Mouse (Mus musculus): Measurements from ENCODE around the gene Prep.

Gene Prep

GRCm38 (mm10) chr10:45066931-45067308 is at the start of gene Prep:
TSS of gene Prep (plus strand) at chr10:45067203.
- in situ Hi-C loops (cut with MboI; ENCODE audit: low sequenced_read_pairs) = no loop called here

- in situ Hi-C loops (cut with MboI; ENCODE audit: low sequenced_read_pairs) = no loop called here
Observed at GRCm38 (mm10) chr10:45017352-45017751, 49.7 kb upstream of the Prep start.

GRCm38 (mm10) chr10:45017851-45018250 is 49.2 kb upstream of the Prep start:
- in situ Hi-C loops (cut with MboI; ENCODE audit: low sequenced_read_pairs) = no loop called here

GRCm38 (mm10) chr10:45019418-45019817 is 47.6 kb upstream of the Prep start:
- in situ Hi-C loops (cut with MboI; ENCODE audit: low sequenced_read_pairs) = no loop called here

GRCm38 (mm10) chr10:45019849-45020248 is 47.2 kb upstream of the Prep start:
- in situ Hi-C loops (cut with MboI; ENCODE audit: low sequenced_read_pairs) = no loop called here

- in situ Hi-C loops (cut with MboI; ENCODE audit: low sequenced_read_pairs) = no loop called here
Observed at GRCm38 (mm10) chr10:45020291-45020690, 46.7 kb upstream of the Prep start.

GRCm38 (mm10) chr10:45025184-45025583 is 41.8 kb upstream of the Prep start:
- in situ Hi-C loops (cut with MboI; ENCODE audit: low sequenced_read_pairs) = no loop called here

GRCm38 (mm10) chr10:45026935-45027334 is 40.1 kb upstream of the Prep start:
- in situ Hi-C loops (cut with MboI; ENCODE audit: low sequenced_read_pairs) = no loop called here

- in situ Hi-C loops (cut with MboI; ENCODE audit: low sequenced_read_pairs) = loop anchor here (10.0 kb wide), 1 partner anchor 751 kb away; no protein-coding TSS in a partner anchor
Observed at GRCm38 (mm10) chr10:45045268-45045928, 21.6 kb upstream of the Prep start.

GRCm38 (mm10) chr10:45048158-45048557 is 18.8 kb upstream of the Prep start:
- in situ Hi-C loops (cut with MboI; ENCODE audit: low sequenced_read_pairs) = loop anchor here (10.0 kb wide), 1 partner anchor 753 kb away; no protein-coding TSS in a partner anchor

- in situ Hi-C loops (cut with MboI; ENCODE audit: low sequenced_read_pairs) = loop anchor here (10.0 kb wide), 1 partner anchor 754 kb away; no protein-coding TSS in a partner anchor
Observed at GRCm38 (mm10) chr10:45048622-45049021, 18.4 kb upstream of the Prep start.

- in situ Hi-C loops (cut with MboI; ENCODE audit: low sequenced_read_pairs) = no loop called here
Observed at GRCm38 (mm10) chr10:45051125-45051744, 15.8 kb upstream of the Prep start.

- in situ Hi-C loops (cut with MboI; ENCODE audit: low sequenced_read_pairs) = no loop called here
Observed at GRCm38 (mm10) chr10:45058361-45058760, 8.6 kb upstream of the Prep start.

GRCm38 (mm10) chr10:45060841-45061240 is 6.2 kb upstream of the Prep start:
- in situ Hi-C loops (cut with MboI; ENCODE audit: low sequenced_read_pairs) = no loop called here

- in situ Hi-C loops (cut with MboI; ENCODE audit: low sequenced_read_pairs) = no loop called here
Observed at GRCm38 (mm10) chr10:45066131-45066930, 672 bp upstream of the Prep start.

- in situ Hi-C loops (cut with MboI; ENCODE audit: low sequenced_read_pairs) = no loop called here
Observed at GRCm38 (mm10) chr10:45067436-45067925, 478 bp downstream of the Prep start.

- in situ Hi-C loops (cut with MboI; ENCODE audit: low sequenced_read_pairs) = no loop called here
Observed at GRCm38 (mm10) chr10:45069557-45069956, 2.6 kb downstream of the Prep start.

- in situ Hi-C loops (cut with MboI; ENCODE audit: low sequenced_read_pairs) = no loop called here
Observed at GRCm38 (mm10) chr10:45070362-45070761, 3.4 kb downstream of the Prep start.

- in situ Hi-C loops (cut with MboI; ENCODE audit: low sequenced_read_pairs) = no loop called here
Observed at GRCm38 (mm10) chr10:45070929-45071813, 4.2 kb downstream of the Prep start.

- in situ Hi-C loops (cut with MboI; ENCODE audit: low sequenced_read_pairs) = no loop called here
Observed at GRCm38 (mm10) chr10:45072339-45072738, 5.3 kb downstream of the Prep start.
